Mouse (Mus musculus): ENCODE data around the gene Gm45785.

Gene Gm45785

GRCm38 (mm10) chr7:140857550-140858505 is 1.7 kb upstream of the Gm45785 start, which contains the start of gene Bet1l:
Gene Bet1l, minus strand, starts transcription at chr7:140857577.
- in situ Hi-C loops (cut with MboI, MseI) = no loop called here

- in situ Hi-C loops (cut with MboI, MseI) = no loop called here
Observed at GRCm38 (mm10) chr7:140856785-140857549, 836 bp upstream of the Gm45785 start, which contains the start of gene Ric8a. Gene Ric8a, plus strand, starts transcription at chr7:140856957.

GRCm38 (mm10) chr7:140855181-140855580 is 950 bp downstream of the Gm45785 start:
- in situ Hi-C loops (cut with MboI, MseI) = no loop called here

- in situ Hi-C loops (cut with MboI, MseI) = no loop called here
Observed at GRCm38 (mm10) chr7:140854483-140854882, 1.6 kb downstream of the Gm45785 start.

- in situ Hi-C loops (cut with MboI, MseI) = no loop called here
Observed at GRCm38 (mm10) chr7:140853386-140853785, 2.7 kb downstream of the Gm45785 start.

GRCm38 (mm10) chr7:140851916-140852315 is 4.2 kb downstream of the Gm45785 start:
- in situ Hi-C loops (cut with MboI, MseI) = no loop called here

- in situ Hi-C loops (cut with MboI, MseI) = loop anchor here (5.0 to 10.0 kb wide), 3 partner anchors 54 to 1796 kb away; partner anchors contain the start of gene Cox8b (in 1 of the 2)
Observed at GRCm38 (mm10) chr7:140848591-140848990, 7.5 kb downstream of the Gm45785 start.

- in situ Hi-C loops (cut with MboI, MseI) = loop anchor here (5.0 to 10.0 kb wide), 3 partner anchors 54 to 1797 kb away; partner anchors contain the start of gene Cox8b (in 1 of the 2)
Observed at GRCm38 (mm10) chr7:140847755-140848580, 8.2 kb downstream of the Gm45785 start, which contains the start of gene Odf3. Gene Odf3, plus strand, starts transcription at chr7:140847805.

GRCm38 (mm10) chr7:140846676-140847075 is 9.5 kb downstream of the Gm45785 start:
- in situ Hi-C loops (cut with MboI, MseI) = loop anchor here (5.0 to 10.0 kb wide), 3 partner anchors 56 to 1798 kb away; partner anchors contain the start of gene Cox8b (in 1 of the 2)

- in situ Hi-C loops (cut with MboI, MseI) = loop anchor here (5.0 to 10.0 kb wide), 3 partner anchors 57 to 1799 kb away; partner anchors contain the start of gene Cox8b (in 1 of the 2)
Observed at GRCm38 (mm10) chr7:140845683-140846082, 10.4 kb downstream of the Gm45785 start.

GRCm38 (mm10) chr7:140844905-140845665 is 11.0 kb downstream of the Gm45785 start, which contains the start of gene Scgb1c1:
Gene Scgb1c1, plus strand, starts transcription at chr7:140845547.
- in situ Hi-C loops (cut with MboI, MseI) = loop anchor here (5.0 to 10.0 kb wide), 5 partner anchors 57 to 1800 kb away; partner anchors contain the start of genes Cox8b (in 2 of the 2) and Ifitm3 (in 1 of the 2)

- in situ Hi-C loops (cut with MboI, MseI) = loop anchor here (5.0 to 10.0 kb wide), 5 partner anchors 58 to 1801 kb away; partner anchors contain the start of genes Cox8b (in 1 of the 2) and Ifitm3 (in 1 of the 2)
Observed at GRCm38 (mm10) chr7:140843806-140844205, 12.3 kb downstream of the Gm45785 start.

GRCm38 (mm10) chr7:140840750-140841735 is 15.1 kb downstream of the Gm45785 start:
- in situ Hi-C loops (cut with MboI, MseI) = loop anchor here (5.0 to 10.0 kb wide), 5 partner anchors 61 to 1804 kb away; partner anchors contain the start of genes Cox8b (in 1 of the 2) and Ifitm3 (in 1 of the 2)

- in situ Hi-C loops (cut with MboI, MseI) = no loop called here
Observed at GRCm38 (mm10) chr7:140839556-140839955, 16.6 kb downstream of the Gm45785 start.

GRCm38 (mm10) chr7:140836243-140837115 is 19.7 kb downstream of the Gm45785 start:
- in situ Hi-C loops (cut with MboI, MseI) = no loop called here

GRCm38 (mm10) chr7:140835758-140836087 is 20.4 kb downstream of the Gm45785 start:
- in situ Hi-C loops (cut with MboI, MseI) = no loop called here

All from T-helper 17 cell (primary cell).